Mouse (Mus musculus) adipocyte (in vitro differentiated cells): ENCODE data around the gene Gk5.
"Not testable (repeated sequence)": the region's sequence is repeated elsewhere in the genome, so short reads cannot be mapped to it uniquely, and the experiment has no call there.

Experiments used
- DNase-seq: peaks from one replicate; pipeline ENCODE4 v3.0.0-alpha.2; 2016; ENCODE audit warnings: low spot score

Gene Gk5

GRCm38 (mm10) chr9:96118861-96119772, at the start of gene Gk5:
TSS of gene Gk5 (plus strand) at chr9:96119362.
- peak; percentile 96 for DNase-seq

GRCm38 (mm10) chr9:96078752-96079315, 40.3 kb upstream of the Gk5 start:
- no peak for DNase-seq

DNA sequence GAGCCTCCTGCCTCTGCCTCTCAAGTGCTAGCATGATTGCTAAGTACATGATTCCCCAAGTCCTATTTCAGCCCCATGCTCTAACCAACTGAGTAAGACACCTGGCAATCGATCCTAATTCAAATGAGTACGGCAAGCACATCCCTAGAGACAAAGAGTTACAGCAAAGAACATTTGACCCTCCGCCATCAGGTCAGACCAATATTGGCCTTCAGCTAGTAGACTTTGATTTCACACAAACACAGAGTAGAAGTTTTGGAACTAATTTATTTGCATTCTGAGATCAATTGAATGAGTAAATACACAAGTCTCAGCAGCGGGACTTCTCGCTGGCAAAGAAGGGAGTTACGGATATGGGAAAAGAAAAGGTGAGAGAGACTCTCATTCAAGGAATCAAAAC, 33.9 kb upstream of the Gk5 start:
- no peak for DNase-seq

GRCm38 (mm10) chr9:96087671-96088070, 31.5 kb upstream of the Gk5 start:
- DNase-seq, result no peak

- DNase-seq, result not testable (repeated sequence)
These were observed 30.7 kb upstream of the Gk5 start for GRCm38 (mm10) chr9:96088456-96088855.

DNA sequence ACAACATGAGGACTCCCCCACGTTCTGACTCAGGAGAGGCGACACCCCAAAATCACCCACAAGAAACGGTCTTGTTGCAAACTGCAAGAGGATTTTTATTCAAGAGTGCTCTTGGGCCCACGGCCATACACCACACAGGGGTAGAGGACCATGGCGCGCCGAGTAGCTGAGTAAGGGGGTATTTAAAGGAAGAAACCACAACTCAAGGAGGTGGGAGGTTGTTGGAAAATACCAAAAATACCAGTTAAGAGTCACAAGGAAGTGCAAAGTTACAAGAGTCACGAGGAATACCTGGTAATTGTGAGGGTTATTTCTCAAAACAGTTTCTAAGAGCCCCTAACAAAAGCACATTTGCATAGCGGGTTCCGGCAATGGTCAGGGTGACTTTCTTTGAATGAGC, 26.5 kb upstream of the Gk5 start:
- DNase-seq, result not testable (repeated sequence)

GRCm38 (mm10) chr9:96093221-96093620, 25.9 kb upstream of the Gk5 start:
- DNase-seq, result no peak

- no peak for DNase-seq
These were observed 24.8 kb upstream of the Gk5 start for GRCm38 (mm10) chr9:96094341-96094740.

- no peak for DNase-seq
These were observed 24.0 kb upstream of the Gk5 start for GRCm38 (mm10) chr9:96095192-96095591.

DNA sequence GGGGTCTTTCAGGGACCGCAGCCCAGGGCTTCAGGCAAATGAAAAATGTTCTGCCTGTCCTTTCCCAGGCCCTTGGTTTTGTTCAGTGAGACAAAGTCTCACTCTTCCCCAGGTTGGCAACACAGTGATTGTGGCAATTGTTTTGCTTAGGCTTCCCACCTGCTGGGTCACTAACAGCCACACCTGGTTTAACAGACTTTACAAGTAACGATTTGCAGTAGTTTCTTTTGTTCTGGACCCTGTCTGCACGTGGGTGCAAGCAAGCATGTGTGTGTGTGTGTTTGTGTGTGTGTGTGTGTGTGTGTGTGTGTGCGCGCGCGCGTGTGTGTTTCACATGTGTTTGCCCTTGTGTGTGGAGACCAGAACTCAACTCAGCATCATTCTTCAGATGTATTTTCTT, 16.3 kb upstream of the Gk5 start:
- no peak for DNase-seq

DNA sequence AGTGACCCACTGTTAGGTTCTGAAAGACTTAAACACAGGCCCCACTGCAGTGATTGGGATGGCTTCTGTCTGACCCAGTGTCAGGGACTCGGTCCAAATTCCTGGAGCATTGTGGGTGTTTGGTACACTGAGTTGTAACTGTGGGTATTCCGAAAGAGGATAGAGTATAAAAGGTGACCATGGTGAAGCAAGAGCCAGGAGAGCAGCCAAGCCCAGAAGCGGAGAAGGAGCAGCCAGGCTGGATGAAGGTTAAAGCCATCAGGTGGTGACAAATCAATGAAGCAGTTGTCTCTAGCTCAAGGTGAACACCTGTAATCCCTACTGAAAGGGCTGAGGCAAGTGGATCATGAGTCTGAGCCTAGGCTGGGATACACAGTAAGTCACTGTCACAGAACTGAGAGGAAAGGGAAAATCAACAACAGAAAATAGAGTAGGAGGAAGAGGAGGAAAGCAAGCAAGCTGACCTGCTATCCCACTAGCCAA, 6.2 kb upstream of the Gk5 start:
- peak; percentile 54 for DNase-seq

DNA sequence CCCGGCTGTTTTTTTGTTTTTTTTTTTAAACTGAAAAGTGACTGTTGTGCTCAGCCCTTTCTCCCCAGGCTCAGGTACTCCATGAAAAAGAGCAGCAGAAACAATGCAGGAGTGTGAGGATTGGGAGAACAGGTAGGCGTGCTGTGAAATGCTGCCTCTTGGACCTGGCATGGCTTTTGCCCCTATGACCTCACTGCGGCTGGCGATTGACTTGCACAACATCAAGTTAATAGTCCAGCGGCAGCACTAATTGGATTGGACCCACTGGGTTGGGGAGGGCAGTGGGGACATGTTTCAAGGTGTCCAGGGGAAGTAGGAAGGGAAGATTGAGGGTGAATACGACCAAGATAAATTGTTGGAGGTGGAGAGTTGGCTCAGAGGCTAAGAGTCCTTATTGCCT, 2.4 kb upstream of the Gk5 start:
- no peak for DNase-seq

DNA sequence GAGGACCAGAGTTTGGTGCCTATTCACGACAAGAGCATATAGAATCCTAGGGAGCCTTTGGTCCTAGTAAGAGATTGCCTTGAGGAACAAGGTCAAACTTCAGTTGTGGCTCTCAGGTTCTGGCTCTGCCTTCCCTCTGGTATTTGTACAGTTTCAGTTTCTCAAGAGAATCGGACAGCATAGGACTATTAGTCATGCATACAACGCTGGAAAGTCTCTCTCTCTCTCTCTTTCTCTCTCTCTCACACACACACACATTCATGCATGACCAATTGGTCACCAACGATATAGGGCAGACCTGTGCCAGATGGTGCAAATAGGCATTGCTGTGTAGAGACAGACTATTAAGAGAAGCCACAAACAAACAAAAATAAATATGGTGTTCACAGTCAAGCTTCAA, 946 bp upstream of the Gk5 start:
- peak; percentile 65 for DNase-seq

DNA sequence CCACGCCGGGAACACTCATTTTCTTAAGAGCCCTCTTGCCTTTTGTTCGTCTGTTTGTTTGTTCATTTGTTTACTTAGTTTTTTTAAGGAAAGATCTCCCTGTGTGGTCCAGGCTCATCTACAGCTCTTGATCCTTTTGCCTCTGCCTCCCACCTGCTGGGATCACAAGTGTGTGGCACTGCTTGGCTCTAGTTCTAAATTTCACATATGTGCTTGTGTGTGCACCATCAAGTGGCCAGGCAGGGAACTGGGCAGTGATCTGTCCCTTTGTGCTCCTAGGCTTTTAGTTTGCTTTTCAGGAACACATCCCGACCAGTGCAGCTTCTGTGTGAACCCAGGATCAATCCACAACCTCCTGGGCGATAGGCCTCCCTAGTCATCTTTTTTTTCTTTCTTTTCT, 8.8 kb downstream of the Gk5 start:
- DNase-seq, result no peak

GRCm38 (mm10) chr9:96132956-96133603, 13.9 kb downstream of the Gk5 start:
- no peak for DNase-seq

DNA sequence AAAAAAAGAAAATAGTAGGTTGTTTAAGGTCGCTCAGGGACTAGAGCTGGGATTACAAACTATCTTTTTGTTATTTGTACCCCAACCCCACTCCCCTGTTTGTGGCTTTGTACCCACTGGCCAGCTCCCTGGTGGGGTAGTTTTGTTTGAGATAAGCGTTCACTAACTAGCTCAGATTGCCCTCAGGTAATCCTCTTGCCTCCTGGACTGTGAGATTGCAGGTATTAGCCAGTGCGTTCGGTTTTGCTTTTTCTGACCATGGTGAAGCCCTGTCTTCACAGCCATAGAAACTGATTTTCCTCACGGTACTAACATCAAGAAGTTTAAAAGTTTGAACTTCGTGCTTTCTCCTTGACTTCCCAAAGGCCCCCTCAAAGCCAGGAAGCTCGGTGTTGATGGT, 15.3 kb downstream of the Gk5 start:
- DNase-seq, result no peak

DNA sequence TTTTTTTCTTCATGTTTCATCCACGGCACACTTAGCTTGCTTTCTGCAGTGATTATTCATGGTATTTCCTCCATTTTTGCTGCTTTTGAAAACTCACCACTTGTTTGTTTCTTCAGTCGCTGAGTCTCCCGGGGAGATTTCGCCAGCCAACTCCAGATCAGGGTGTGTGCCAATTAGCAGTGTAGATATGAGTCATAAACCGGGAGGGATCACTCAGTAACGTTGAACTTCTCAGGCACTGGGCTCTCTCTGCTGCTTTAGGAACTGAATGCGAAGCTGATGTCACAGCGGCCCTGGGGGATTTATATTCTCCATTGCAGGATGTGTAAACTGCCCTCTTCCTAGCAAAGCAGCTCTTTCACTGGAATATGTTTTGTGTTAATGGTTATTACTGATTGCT, 15.8 kb downstream of the Gk5 start:
- peak; percentile 90 for DNase-seq

GRCm38 (mm10) chr9:96135461-96135860, 16.3 kb downstream of the Gk5 start:
- DNase-seq, result no peak

DNA sequence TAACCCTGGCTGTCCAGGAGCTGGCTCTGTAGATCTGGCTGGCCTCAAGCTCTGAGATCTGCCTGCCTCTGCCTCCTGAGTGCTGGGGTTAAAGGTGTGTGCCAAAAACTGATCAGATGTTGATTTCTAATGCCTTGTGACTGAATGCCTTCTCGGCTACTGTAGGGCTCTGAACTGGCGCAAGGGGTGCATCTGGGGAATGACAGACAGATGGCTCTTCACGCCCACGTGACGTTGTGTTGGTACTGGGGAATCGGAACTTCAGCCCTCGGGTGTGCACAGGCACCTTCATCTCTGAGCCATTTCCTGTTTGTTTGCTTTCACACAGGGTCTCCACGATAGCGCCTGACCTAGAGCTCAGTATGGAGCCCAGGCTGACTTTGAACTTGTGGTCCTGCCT, 19.8 kb downstream of the Gk5 start:
- DNase-seq, result no peak

- no peak for DNase-seq
These were observed 20.7 kb downstream of the Gk5 start for GRCm38 (mm10) chr9:96139876-96140275.

DNA sequence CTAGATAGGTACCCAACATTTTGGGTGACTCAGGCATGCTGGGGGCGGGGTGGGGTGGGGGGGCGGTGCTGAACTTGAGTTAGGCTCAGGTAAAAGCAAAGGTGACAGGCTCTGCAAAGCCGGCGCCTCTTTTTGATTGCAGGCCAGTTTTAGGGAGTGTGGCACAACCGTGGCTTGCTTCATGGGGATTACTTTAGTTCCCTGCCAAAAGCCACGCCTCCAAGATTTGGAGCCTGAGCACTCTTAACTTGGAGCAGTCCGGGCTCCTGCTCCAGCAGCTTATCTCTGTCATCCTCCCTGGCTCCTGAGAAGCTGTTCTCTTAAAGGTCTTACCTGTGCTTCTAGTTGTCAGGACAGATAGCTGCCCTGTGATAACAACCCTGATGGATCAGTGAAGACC, 21.8 kb downstream of the Gk5 start:
- DNase-seq, result peak; percentile 28

DNA sequence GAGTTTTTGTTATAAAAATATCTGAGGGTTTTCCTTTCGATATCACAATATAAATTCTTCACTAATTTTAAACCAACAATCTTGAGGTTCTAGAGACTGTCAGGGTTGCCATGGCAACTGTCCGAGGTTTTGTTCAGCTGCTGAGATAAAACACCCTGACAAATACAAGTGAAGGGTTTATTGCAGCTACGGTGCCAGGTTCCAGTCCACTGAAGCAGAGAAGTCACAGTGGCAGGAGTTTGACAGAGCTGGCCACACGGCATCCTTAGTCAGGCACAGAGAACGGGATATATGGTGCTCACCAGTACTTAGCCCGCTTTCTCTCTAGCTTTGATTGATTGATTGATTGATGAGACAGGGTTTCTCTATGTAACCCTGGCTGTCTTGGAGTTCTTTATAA, 23.3 kb downstream of the Gk5 start:
- DNase-seq, result no peak

- no peak for DNase-seq
These were observed 24.5 kb downstream of the Gk5 start for GRCm38 (mm10) chr9:96143633-96144032.
